Mouse (Mus musculus) urinary bladder, adult 2 months (tissue): Measurements from ENCODE around the gene Lcn3. TPM values are rescaled to one million over a fixed set of nuclear protein-coding genes. Genes with fewer than 3 reads are reported as not detected.

Source experiments
- polyA plus RNA-seq: library from polyadenylated mRNA; depleted of rRNA; stranded (reverse); fragments of >200 nt; gene quantifications from 2 replicates; pipeline ENCODE4 v1.2.3, GENCODE M21; 2012; rRNA removed

The Lcn3 gene
- polyA plus RNA-seq, 1 experiment = not detected

Other genes with a start within 250 kb of the Lcn3 start
- gene Traf2, start 218.6 kb upstream of the Lcn3 start, polyA plus RNA-seq = 15.5 and 15.7 TPM in 2 replicates
- gene Edf1, start 207.7 kb upstream of the Lcn3 start, polyA plus RNA-seq = 222 and 224 TPM in 2 replicates
- gene Mamdc4, start 190.7 kb upstream of the Lcn3 start, polyA plus RNA-seq = 1.3 and 1.4 TPM in 2 replicates
- gene Phpt1, start 190.3 kb upstream of the Lcn3 start, polyA plus RNA-seq = 64.2 and 75.6 TPM in 2 replicates
- gene Ajm1, start 183.8 kb upstream of the Lcn3 start, polyA plus RNA-seq = 0.47 and 0.57 TPM in 2 replicates
- gene Rabl6, start 157.0 kb upstream of the Lcn3 start, polyA plus RNA-seq = 66.5 and 73.8 TPM in 2 replicates
- gene Ccdc183, start 147.9 kb upstream of the Lcn3 start, polyA plus RNA-seq = not detected in 2 replicates
- 55.4 and 59.7 TPM in 2 replicates for gene Tmem141, start 143.6 kb upstream of the Lcn3 start, polyA plus RNA-seq
- 22.9 and 30.6 TPM in 2 replicates for gene Fcna, start 137.5 kb upstream of the Lcn3 start, polyA plus RNA-seq
- gene Lcn8, start 112.4 kb upstream of the Lcn3 start, polyA plus RNA-seq = 0.94 and 1.8 TPM in 2 replicates
- gene Lcn5, start 107.6 kb upstream of the Lcn3 start, polyA plus RNA-seq = 0.32 TPM in 1 of 2 replicates, not detected in the other
- gene Lcn6, start 88.8 kb upstream of the Lcn3 start, polyA plus RNA-seq = 0.36 and 0.63 TPM in 2 replicates
- gene Lcn10, start 82.8 kb upstream of the Lcn3 start, polyA plus RNA-seq = 0.06 TPM in 1 of 2 replicates, not detected in the other
- gene Obp2a, start 65.5 kb upstream of the Lcn3 start, polyA plus RNA-seq = not detected in 2 replicates
- 30.9 and 41.7 TPM in 2 replicates for gene Bmyc, start 58.8 kb upstream of the Lcn3 start, polyA plus RNA-seq
- not detected in 2 replicates for gene Obp2b, start 28.6 kb upstream of the Lcn3 start, polyA plus RNA-seq
- not detected in 2 replicates for gene Lcn11, start 11.4 kb downstream of the Lcn3 start, polyA plus RNA-seq
- not detected in 2 replicates for gene Gm13539, start 16.7 kb downstream of the Lcn3 start, polyA plus RNA-seq
- gene Glt6d1, start 50.3 kb downstream of the Lcn3 start, polyA plus RNA-seq = not detected in 2 replicates
- gene Lcn9, start 57.6 kb downstream of the Lcn3 start, polyA plus RNA-seq = not detected in 2 replicates
- gene Sohlh1, start 81.7 kb downstream of the Lcn3 start, polyA plus RNA-seq = 0.04 TPM in 1 of 2 replicates, not detected in the other
- gene Kcnt1, start 98.2 kb downstream of the Lcn3 start, polyA plus RNA-seq = 6.7 and 7.4 TPM in 2 replicates
- 7.4 and 12.4 TPM in 2 replicates for gene Camsap1, start 217.7 kb downstream of the Lcn3 start, polyA plus RNA-seq